In the genomic region with DNA sequence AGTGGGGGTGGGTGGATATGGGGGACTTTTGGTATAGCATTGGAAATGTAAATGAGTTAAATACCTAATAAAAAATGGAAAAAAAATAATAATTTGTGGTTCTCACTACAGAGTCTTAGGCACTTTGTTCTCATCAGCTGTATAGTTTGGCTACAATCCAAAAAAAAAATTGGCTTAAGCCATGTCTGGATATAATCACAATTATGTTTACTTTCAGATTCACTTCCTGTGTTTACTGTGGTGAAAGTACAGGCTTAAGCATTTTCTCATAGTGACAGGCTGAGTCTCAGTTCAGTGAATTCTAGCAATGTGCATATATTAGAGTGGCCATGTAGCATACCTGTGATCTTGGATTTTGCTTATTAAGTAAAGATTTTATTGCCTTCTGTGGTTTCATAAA, we compare ENCODE assay signal across 29 mouse cellular contexts.
A peak's percentile ranks its signal among the peaks of the same experiment; 100 is the strongest.
DNase-seq lines count a peak whose midpoint lies in the region; ATAC-seq and TF ChIP-seq lines count a peak whose summit lies in the region.
"Had no signal": no experiment of that assay in that cellular context is flagged by ENCODE, and none has a peak within 500 bp of the region (broad histone marks: within the 10 kb centered on the region; RNA-seq: fewer than 3 reads in every experiment).

No protein-coding gene starts in this region.

- H3K9ac ChIP-seq in forebrain, embryonic 12.5 days = no peak overlapping the region
- no peak overlapping the region for H3K9ac ChIP-seq in lung, embryonic 14.5 days
- H3K9ac ChIP-seq in stomach, embryonic 14.5 days (replicated peaks; ENCODE audit: low read depth, low read length) = no peak overlapping the region
- no peak overlapping the region for H3K9ac ChIP-seq in hindbrain, embryonic 14.5 days
- H3K9ac ChIP-seq: forebrain, embryonic 15.5 days; hindbrain, embryonic 12.5 days; liver, embryonic 14.5 days; midbrain, embryonic 12.5 days; neural tube, embryonic 13.5 days had no signal

- ATAC-seq in forebrain, embryonic 12.5 days (ENCODE audit: low FRiP score) = 0 out of 2 replicates have a peak, but pooled peaks have one; percentile 30
- ATAC-seq in lung, embryonic 14.5 days (ENCODE audit: insufficient read depth) = peak; percentile 92
- peak; percentile 56; the same call in 1 of the 2 replicates for ATAC-seq in stomach, embryonic 14.5 days (ENCODE audit: insufficient number of reproducible peaks, insufficient read depth, low FRiP score, low read depth)
- ATAC-seq in hindbrain, embryonic 14.5 days (ENCODE audit: low FRiP score) = no peak
- ATAC-seq: forebrain, embryonic 15.5 days; Patski had no signal

- no peak overlapping the region for H3K4me2 ChIP-seq in forebrain, embryonic 12.5 days
- H3K4me2 ChIP-seq in lung, embryonic 14.5 days = no peak overlapping the region
- no peak overlapping the region for H3K4me2 ChIP-seq in stomach, embryonic 14.5 days (replicated peaks; ENCODE audit: low read depth, low read length)
- H3K4me2 ChIP-seq in hindbrain, embryonic 14.5 days (replicated peaks) = no peak overlapping the region
- H3K4me2 ChIP-seq: forebrain, embryonic 15.5 days; heart, embryonic 11.5 days; hindbrain, embryonic 12.5 days; midbrain, embryonic 12.5 days; neural tube, embryonic 13.5 days had no signal

- H3K9me3 ChIP-seq in forebrain, embryonic 12.5 days = no peaks in the 10 kb centered on the region
- no peaks in the 10 kb centered on the region for H3K9me3 ChIP-seq in forebrain, embryonic 10.5 days
- no peaks in the 10 kb centered on the region for H3K9me3 ChIP-seq in lung, embryonic 14.5 days (ENCODE audit: low read depth, low read length)
- no peaks in the 10 kb centered on the region for H3K9me3 ChIP-seq in stomach, embryonic 14.5 days (ENCODE audit: control insufficient read depth, low read depth, low read length)
- no peaks in the 10 kb centered on the region for H3K9me3 ChIP-seq in hindbrain, embryonic 14.5 days (ENCODE audit: control insufficient read depth, low read length)
- H3K9me3 ChIP-seq: forebrain, embryonic 15.5 days; hindbrain, embryonic 12.5 days; megakaryocyte, embryonic 14.5 days; midbrain, embryonic 12.5 days; neural tube, embryonic 13.5 days had no signal

- H3K4me1 ChIP-seq in forebrain, embryonic 12.5 days = no peaks in the 10 kb centered on the region
- H3K4me1 ChIP-seq in forebrain, embryonic 10.5 days = no peaks in the 10 kb centered on the region
- no peaks in the 10 kb centered on the region for H3K4me1 ChIP-seq in lung, embryonic 14.5 days (ENCODE audit: insufficient read depth)
- no peaks in the 10 kb centered on the region for H3K4me1 ChIP-seq in stomach, embryonic 14.5 days (ENCODE audit: control insufficient read depth, insufficient read depth, low read length)
- no peaks in the 10 kb centered on the region for H3K4me1 ChIP-seq in hindbrain, embryonic 14.5 days (replicated peaks; ENCODE audit: control insufficient read depth, insufficient read depth, low read length)
- H3K4me1 ChIP-seq: forebrain, embryonic 15.5 days; hindbrain, embryonic 12.5 days; megakaryocyte, embryonic 14.5 days; midbrain, embryonic 12.5 days; neural tube, embryonic 13.5 days had no signal

- H3K36me3 ChIP-seq in forebrain, embryonic 12.5 days (replicated peaks) = no peaks in the 10 kb centered on the region
- no peaks in the 10 kb centered on the region for H3K36me3 ChIP-seq in forebrain, embryonic 10.5 days (replicated peaks)
- H3K36me3 ChIP-seq in lung, embryonic 14.5 days (ENCODE audit: insufficient read depth) = no peaks in the 10 kb centered on the region
- H3K36me3 ChIP-seq in stomach, embryonic 14.5 days (ENCODE audit: control insufficient read depth, insufficient read depth, low read length) = no peaks in the 10 kb centered on the region
- no peaks in the 10 kb centered on the region for H3K36me3 ChIP-seq in hindbrain, embryonic 14.5 days (replicated peaks; ENCODE audit: control insufficient read depth, insufficient read depth)
- H3K36me3 ChIP-seq: forebrain, embryonic 15.5 days; hindbrain, embryonic 12.5 days; midbrain, embryonic 12.5 days; neural tube, embryonic 13.5 days had no signal

- no peak for TF ChIP-seq CTCF in lung, embryonic 14.5 days (IDR thresholded peaks at IDR 0.05; ENCODE audit: low read depth)
- TF ChIP-seq CTCF in brain, embryonic 14.5 days (IDR thresholded peaks at IDR 0.05; ENCODE audit: borderline replicate concordance, extremely low read depth, insufficient read depth, insufficient read length) = no peak

- DNase-seq in forebrain, embryonic 10.5 days (ENCODE audit: extremely low spot score, low spot score) = no peak
- peak; percentile 90 for DNase-seq in lung, embryonic 14.5 days
- no peak for DNase-seq in lung, postnatal 25 days (ENCODE audit: low spot score)
- peak; percentile 13 for DNase-seq in brain, embryonic 14.5 days (ENCODE audit: low read depth)
- no peak for DNase-seq in hindbrain, embryonic 14.5 days (ENCODE audit: low spot score)
- DNase-seq in cerebellum, adult 8-10 months = no peak
- DNase-seq: adrenal gland, postnatal 10 days; cerebellum, adult 11 months; cerebellum, adult 9-11 months; gastrocnemius, postnatal 36 days; heart, adult 18-20 months; heart, postnatal 36 days; kidney, adult 2 months; kidney, postnatal 36 days; layer of hippocampus, postnatal 36 days; left cerebral cortex, postnatal 4 days; lung, adult 2 months; thymus, adult 18-20 months; thymus, postnatal 25 days had no signal

- H3K4me3 ChIP-seq in forebrain, embryonic 12.5 days (replicated peaks) = no peak overlapping the region
- no peak overlapping the region for H3K4me3 ChIP-seq in forebrain, embryonic 10.5 days
- no peak overlapping the region for H3K4me3 ChIP-seq in lung, embryonic 14.5 days (ENCODE audit: low read depth, low read length)
- H3K4me3 ChIP-seq in stomach, embryonic 14.5 days (ENCODE audit: low read depth, low read length) = no peak overlapping the region
- H3K4me3 ChIP-seq in hindbrain, embryonic 14.5 days (replicated peaks; ENCODE audit: low read length) = no peak overlapping the region
- H3K4me3 ChIP-seq: forebrain, embryonic 15.5 days; hindbrain, embryonic 12.5 days; megakaryocyte, embryonic 14.5 days; midbrain, embryonic 12.5 days; neural tube, embryonic 13.5 days had no signal

- H3K27me3 ChIP-seq in forebrain, embryonic 12.5 days = no peaks in the 10 kb centered on the region
- no peaks in the 10 kb centered on the region for H3K27me3 ChIP-seq in forebrain, embryonic 10.5 days (ENCODE audit: poor library complexity, severe bottlenecking)
- H3K27me3 ChIP-seq in lung, embryonic 14.5 days (ENCODE audit: insufficient read depth, low read length) = no peaks in the 10 kb centered on the region
- no peaks in the 10 kb centered on the region for H3K27me3 ChIP-seq in stomach, embryonic 14.5 days (ENCODE audit: control insufficient read depth, insufficient read depth, low read length)
- no peaks in the 10 kb centered on the region for H3K27me3 ChIP-seq in hindbrain, embryonic 14.5 days (ENCODE audit: control insufficient read depth, insufficient read depth, low read length)
- H3K27me3 ChIP-seq: forebrain, embryonic 15.5 days; hindbrain, embryonic 12.5 days; megakaryocyte, embryonic 14.5 days; midbrain, embryonic 12.5 days; neural tube, embryonic 13.5 days; Patski had no signal

- no peak for TF ChIP-seq POLR2A in brain, embryonic 14.5 days (IDR thresholded peaks at IDR 0.05; ENCODE audit: borderline replicate concordance, extremely low read depth, insufficient read depth, insufficient read length, poor library complexity, severe bottlenecking)

- H3K27ac ChIP-seq in forebrain, embryonic 12.5 days = no peak overlapping the region
- H3K27ac ChIP-seq in forebrain, embryonic 10.5 days = no peak overlapping the region
- no peak overlapping the region for H3K27ac ChIP-seq in lung, embryonic 14.5 days (ENCODE audit: low read depth)
- no peak overlapping the region for H3K27ac ChIP-seq in stomach, embryonic 14.5 days (ENCODE audit: low read length)
- H3K27ac ChIP-seq in hindbrain, embryonic 14.5 days = no peak overlapping the region
- H3K27ac ChIP-seq: forebrain, embryonic 15.5 days; hindbrain, embryonic 12.5 days; liver, embryonic 14.5 days; midbrain, embryonic 12.5 days; neural tube, embryonic 13.5 days had no signal

Comparison
In these comparisons a context has a peak if more than half of its experiments do, and no peak if none do; other contexts are left out.
1. DNase-seq: peak in lung, embryonic 14.5 days (single experiment) and brain, embryonic 14.5 days (single experiment); none in forebrain, embryonic 10.5 days (single experiment), lung, postnatal 25 days (single experiment), hindbrain, embryonic 14.5 days (single experiment) and cerebellum, adult 8-10 months (single experiment).